Mouse (Mus musculus): Measurements from ENCODE around the gene Gucd1.

Gucd1 gene

DNA sequence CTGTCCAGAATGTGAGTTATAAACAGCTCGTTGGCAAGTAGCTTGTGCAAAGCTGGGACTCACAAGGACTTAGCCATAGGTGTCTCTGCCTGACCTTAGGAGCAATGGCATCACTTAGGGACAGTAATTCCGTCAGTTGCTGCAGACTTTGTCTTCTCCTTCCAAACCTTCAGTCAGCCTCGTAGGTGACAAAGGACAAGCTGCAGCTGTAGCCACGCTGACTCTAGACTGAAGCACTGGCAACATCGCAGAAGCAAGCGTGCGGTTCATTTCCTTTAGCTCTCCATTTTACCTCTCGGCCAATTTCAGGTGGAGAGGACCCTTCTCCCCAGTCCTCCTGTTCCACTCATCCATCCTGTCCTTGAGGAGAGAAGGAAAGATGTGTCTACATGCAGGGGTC, 193.8 kb downstream of the Gucd1 start:
- ATAC-seq (ENCODE audit: low TSS enrichment) = no peak

DNA sequence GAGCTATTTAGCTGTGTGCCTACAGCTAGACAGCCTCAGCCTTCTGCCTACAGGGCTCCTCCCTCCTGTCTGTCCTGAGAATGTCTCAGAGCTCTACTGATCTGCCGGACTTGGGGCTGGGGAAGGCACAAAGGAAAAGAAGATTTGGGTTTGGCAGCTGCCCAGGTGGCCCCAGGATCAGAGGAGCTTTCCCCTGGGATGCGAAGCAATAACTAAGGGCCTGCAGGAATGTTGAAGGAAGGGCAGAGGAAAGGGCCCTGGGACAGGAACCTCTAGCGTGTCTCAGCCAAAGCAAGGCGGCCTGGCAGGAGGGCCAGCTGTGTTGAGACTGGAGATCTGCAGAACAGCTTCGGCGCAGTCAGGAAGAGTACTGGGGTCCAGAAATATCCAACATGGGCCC, 194.8 kb downstream of the Gucd1 start:
- no peak for ATAC-seq (ENCODE audit: low TSS enrichment)

DNA sequence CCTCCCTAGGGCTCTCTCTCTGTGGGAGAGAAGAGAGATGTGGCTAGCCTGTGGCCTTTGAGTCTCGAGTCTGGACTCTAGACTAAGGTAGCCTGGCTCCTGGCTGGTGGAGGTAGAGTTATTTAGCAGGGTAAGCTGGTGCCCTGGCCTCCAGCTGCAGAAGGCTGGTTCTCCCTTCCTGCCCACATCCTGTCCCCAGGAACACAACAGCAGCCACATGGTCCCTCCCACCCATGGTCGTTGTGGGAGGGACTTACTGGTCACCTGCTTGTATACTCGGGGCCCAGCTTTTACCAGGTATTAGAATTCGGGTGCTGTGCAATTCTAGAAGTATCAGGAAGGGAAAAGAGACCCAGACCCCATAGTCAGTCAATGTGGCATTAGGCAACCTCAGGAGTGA, 197.5 kb downstream of the Gucd1 start:
- ATAC-seq (ENCODE audit: low TSS enrichment) = no peak

DNA sequence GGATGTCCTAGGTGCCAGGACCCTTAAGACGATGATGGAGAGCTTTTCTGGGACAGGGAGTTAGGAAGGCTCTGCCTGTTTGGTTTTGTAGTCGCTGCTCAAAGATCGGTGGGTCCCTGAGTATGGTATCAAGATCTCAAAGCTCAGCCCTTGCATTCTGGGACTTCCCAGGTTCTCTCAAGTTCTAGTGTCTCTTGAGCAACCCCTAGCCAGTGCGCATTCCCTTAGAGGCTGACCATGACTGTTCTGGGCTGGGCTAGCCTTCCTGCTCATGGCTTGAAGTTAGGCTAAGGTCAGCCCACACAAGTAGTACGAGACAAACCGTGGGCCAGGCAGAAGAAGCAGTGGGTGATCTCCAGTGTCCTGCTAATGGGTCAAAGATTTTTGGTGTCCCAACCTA, 199.6 kb downstream of the Gucd1 start:
- ATAC-seq (ENCODE audit: low TSS enrichment) = no peak

DNA sequence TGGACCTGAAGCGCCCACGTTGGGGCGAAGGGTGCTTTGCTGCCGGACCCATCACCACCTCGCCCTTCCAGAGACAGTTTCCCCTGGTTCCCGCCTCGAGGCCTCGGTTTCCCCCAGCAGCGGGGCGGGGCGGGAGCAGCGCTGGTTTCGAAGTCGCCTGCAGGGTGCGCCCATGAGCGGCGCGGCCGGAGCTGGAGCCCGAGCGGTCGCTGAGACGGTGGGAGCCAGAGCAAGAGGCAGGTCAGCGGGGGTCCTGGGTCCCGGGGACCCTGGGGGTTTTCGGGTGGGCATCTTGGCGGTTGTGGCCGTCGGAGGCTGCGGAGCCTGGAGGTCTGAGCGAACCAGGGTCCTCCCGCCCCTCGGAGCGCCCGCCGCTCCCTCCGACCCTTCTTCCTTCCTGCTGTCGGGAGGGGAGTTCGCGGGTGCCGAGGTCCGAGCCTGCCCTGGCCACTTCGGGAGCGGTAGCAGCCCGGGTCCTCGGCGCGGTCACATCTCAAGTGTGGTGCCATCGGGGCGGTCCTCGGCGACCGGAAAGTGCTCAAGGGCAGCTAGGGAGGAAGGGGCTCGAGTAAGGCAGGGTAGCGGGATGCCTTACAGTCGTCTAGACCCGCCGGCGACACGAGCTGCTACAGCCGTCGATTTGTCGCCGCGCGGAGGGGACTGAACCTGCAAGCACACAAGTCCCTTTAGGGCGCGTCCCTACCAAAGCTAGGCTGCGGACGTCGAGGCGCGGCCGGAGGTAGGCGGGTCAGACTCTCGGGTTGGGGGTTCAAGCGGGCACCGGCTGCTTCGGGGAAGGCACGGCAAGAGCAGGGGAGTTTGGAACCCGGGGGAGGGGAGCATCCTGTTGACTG, 200.6 kb downstream of the Gucd1 start:
- no peak; the same call in 1 of the 2 replicates for ATAC-seq (ENCODE audit: low TSS enrichment)

DNA sequence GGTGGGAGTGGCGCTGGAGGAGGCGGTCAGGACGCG, 201.1 kb downstream of the Gucd1 start, which contains the start of gene Adora2a:
TSS of gene Adora2a (plus strand) at position 6 of the 36 bp plus-strand sequence.
- ATAC-seq (ENCODE audit: low TSS enrichment) = no peak

DNA sequence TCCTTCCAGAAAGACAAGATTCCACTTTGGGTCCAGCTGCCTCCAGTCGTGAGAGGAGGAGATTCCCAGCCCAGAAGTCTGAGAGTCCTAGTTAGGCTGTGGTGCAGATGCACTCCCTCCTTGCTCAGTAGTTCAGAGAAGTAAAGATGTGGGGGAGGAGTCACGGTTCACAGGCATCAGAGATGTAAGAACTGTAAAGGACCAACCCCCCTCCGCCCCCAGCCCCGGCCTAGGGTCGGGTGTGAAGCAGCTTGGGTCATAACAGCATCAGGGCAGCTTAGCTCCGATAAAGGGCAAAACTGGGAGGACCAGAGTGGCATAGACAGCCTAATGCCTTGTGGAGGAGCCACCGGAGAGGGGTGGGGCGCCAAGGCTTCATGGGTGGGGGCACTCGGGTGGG, 201.3 kb downstream of the Gucd1 start:
- peak; percentile 55 for ATAC-seq (ENCODE audit: low TSS enrichment)

DNA sequence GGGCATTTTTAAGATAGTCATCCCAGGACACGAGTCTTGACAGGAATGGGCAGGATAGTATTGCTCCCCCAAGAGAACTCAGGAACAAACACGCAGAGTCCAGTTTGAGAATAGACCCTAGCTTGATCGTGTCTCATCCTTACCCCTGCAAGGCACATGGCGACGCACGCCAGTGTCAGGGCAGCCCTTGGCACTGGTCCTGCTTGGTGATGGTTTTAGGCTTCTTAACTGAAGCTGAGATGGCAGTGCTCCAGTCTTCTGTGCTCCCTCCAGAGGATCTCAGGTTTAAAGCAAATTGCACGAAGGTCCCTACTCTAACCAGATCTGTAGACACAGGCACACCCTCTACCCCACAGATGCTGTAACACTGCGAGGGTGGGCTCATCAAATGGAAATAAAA, 202.0 kb downstream of the Gucd1 start:
- peak; percentile 29; the same call in 1 of the 2 replicates for ATAC-seq (ENCODE audit: low TSS enrichment)

DNA sequence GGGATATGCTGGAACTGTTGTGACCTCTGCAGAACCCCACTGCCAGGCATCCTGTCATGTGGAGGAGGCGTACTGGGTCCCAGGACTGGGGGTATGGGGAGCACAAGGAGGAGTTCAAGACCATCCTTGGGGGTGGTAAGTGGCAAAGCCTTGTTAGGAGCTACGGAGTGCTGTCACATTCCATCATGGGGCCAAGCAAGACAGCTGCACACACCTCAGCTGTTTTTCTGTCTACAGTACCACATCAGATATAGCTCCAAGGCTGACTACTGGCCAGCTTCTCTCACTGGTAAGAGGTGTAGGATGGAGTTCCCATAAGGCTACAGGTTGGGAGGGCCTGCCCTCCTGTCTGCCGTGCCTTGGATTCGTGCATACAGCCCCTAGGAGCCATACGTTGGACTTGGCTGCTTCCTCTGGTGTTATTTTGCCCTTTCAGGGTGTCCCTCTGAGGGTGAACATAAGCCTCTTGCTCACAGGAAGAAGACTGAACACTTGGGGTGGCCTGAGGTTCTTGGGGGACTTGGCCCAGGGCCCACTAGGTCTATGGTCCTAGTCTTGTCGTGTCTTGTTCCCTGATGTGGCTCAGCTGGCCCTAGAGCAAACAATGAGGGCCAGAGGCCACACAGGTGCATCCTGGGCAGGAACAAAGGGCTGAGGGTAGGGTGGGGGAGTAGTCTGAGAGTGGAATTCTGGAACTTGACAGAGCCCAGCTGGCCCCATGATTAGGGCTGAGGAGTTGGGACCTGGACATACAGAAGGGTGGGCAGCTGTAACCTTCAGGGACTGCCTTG, 203.4 kb downstream of the Gucd1 start:
- no peak for ATAC-seq (ENCODE audit: low TSS enrichment)

DNA sequence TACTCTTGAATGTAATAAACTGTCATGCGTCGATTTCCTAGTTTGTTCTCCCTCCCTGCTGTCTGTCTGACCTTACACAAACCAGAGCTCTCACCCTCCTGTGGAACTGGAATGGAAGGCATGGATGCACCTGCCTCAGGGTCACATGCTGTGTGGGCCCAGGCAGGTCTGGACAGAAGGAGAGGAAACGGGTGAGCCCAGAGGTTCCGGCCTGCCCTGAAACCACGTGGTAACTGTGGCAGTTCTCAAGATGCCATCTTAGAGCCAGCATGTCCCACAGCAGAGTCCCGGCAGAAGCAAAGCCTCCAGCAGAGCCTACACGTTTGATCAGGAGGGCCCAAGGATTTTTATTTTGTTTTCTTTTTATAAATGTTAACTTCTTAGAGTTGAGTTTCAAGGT, 205.4 kb downstream of the Gucd1 start:
- ATAC-seq (ENCODE audit: low TSS enrichment) = no peak

DNA sequence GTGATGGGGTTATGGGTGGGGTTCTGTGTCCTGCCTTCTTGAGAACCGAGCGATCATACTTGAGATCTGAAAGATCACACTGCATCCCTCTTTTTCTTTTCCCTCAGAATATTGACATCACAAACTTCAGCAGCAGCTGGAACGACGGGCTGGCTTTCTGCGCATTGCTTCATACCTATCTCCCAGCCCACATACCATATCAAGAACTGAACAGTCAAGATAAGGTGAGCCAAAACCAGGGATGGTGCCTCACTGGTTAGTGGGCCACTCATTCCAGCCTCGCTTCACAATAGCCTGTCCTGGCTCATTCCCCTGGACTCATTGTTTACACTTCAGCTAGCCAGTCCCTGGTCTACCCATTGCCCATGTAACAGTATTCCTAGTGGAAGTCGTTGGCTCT, 210.6 kb downstream of the Gucd1 start:
- ATAC-seq (ENCODE audit: low TSS enrichment) = no peak

DNA sequence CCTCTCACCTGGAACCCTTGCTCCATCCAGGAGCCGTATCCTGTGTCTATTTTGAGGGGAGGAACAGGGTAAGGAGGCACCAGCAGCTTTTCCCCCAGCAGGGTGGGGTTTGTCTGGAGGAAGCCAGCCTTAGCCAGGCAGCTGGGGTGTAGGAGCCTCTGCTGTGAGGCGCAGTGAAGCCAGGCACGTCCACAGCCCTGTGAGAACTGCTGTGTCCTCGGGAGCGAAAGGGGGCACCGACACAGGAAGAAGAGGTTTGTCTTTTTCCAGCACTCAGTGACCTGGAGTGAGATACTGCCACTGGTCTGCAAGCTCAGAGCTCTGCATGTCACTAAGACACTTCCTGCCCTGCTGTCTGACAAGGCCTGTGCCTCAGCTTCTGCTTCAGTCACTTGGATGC, 213.4 kb downstream of the Gucd1 start:
- peak; percentile 46 for ATAC-seq (ENCODE audit: low TSS enrichment)

DNA sequence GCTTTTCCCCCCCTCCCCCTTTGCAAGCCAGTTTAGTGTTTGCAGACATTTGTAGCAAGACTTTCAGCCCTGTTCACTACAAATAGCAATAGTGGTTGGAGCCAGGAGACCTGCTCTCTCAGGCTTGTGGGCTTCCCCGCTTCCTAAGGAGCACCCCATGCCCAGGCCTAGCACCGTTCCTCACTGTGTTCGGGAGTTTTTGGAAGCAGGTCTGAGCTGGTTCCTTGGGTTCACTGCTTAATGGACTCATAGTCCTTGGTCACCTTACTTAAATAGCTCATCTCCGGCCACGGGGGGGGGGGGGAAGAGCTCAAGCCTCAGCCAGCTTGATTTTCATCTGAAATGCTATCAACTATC, 213.7 kb downstream of the Gucd1 start:
- ATAC-seq (ENCODE audit: low TSS enrichment) = peak; percentile 45

DNA sequence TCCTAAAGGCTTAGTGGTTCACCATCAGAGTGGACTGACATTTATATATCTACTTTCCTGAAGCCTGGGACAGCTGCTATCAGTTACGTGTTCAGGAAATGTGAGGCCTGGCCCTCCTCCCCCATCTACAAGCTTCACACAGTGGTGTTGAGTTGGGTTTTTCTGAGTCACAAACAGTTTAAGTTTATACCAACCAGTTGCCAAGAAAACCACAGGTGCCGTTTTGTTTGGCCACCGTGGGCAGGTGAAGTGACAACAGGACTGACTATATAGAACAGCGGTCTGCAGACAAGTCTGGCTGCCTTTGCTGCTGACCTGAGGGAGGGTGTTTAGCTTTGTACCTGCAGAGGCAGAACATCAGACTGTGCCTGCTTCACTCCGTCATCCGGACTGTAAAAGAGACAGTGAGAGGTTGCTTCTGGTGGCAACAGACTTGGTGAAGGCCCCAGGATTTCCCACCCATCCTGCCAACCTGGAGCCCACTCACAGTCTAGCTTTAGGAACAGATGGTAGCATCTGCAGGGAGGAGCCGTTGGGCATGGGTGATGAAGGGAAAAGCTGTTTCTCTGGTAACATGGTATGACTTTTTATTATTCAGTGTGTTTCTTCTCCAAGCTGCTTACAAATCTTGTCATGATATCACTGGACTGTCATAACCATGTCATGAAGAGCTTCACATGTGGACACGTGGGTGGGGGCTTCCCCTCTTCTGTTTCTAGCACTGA, 214.3 kb downstream of the Gucd1 start:
- peak; percentile 82 for ATAC-seq (ENCODE audit: low TSS enrichment)

DNA sequence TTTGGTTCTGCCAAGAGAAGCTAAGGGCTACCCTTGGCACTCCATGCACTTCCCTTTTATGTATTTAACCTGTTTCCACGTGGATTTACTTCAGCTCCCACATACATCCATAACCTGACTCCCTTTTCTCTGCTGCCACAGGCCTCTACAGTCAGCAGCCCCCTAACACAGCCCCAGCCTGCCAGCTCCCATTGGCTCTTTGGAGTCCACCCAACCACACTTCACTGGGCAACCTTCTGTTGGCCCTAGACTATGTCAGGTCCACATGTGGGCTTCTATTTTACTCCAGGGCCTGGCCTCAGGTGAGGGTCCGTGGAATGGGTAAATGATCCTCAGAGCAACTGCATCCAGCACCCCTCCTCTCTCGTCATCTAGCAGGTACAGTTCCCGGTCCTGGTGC, 215.2 kb downstream of the Gucd1 start:
- ATAC-seq (ENCODE audit: low TSS enrichment) = no peak

DNA sequence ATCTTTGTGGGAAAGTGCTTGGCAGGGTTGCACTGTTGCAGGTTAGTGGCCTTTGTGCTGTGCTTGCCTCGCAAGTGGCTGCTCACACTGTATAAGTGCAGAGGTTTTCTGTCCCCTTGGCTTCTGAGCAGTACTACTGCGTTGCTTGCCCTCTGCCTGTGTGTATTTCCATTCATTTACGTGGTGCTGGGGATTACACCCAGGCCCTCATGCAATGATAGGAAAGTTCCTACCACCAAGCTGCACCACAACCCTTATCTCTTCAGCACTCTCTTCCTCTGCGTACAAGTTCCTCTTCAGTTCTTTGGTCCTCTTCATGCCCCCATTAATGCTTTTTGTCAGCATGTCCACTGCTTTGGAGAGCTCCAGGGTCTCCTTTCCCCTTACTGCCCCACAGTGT, 215.8 kb downstream of the Gucd1 start:
- ATAC-seq (ENCODE audit: low TSS enrichment) = no peak

DNA sequence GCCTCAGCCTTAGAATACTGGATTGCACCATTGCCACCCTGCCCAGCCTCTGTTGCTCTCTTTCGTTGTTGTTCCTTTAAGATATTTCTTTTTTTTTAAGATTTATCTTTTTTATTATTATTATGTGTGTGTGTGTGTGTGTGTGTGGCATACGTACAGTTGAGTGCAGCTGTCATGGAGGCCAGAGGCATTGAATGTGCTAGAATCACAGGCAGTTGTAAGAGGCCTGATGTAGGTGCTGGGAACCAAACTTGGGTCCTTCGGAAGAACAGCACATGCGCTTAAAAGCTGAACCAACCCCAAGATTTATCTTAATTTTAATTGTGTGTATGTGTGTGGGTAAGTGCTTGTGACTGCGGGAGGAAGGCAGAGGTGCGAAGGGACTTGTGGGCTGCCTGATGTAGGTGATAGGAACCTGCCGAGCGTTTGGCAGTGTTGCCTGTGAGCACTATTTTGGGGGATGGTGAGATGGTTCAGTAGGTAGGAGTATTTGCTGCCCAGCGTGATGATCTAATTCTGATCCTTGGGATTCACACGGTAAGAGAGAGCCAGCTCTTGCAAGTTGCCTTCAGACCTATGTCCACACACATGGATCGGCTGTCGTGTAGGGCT, 216.5 kb downstream of the Gucd1 start:
- ATAC-seq (ENCODE audit: low TSS enrichment) = no peak
